Mouse (Mus musculus) G1E (cell line): ENCODE data around the gene 1700086D15Rik.

Experiments
- CTCF ChIP-seq: IDR thresholded peaks from 2 replicates; pipeline ENCODE4 v1.5.1; 2012; ENCODE audit warnings: low read depth, low read length, inconsistent platforms, mixed read lengths
- GATA1 ChIP-seq: IDR thresholded peaks from 2 replicates; pipeline ENCODE4 v1.6.1; 2012; ENCODE audit warnings: borderline replicate concordance, low read length, inconsistent platforms, mixed read lengths
- TAL1 ChIP-seq: conservative IDR thresholded peaks from 2 replicates; pipeline ENCODE4 v1.6.1; 2012; ENCODE audit warnings: low read depth, low read length, inconsistent platforms, mixed read lengths

GRCm38 (mm10) chr11:65124913-65125418 is 34.7 kb downstream of the 1700086D15Rik start:
- TF ChIP-seq CTCF: no peak
- TF ChIP-seq GATA1: no peak
- no peak for TF ChIP-seq TAL1
